Mouse (Mus musculus) myocyte (in vitro differentiated cells): Measurements from ENCODE around the gene Kcng3. TPM values are rescaled to one million over a fixed set of nuclear protein-coding genes. Genes with fewer than 3 reads are reported as not detected.

Experiments
- H3K27me3 ChIP-seq: one replicate; pipeline ENCODE4 v1.6.1; 2011; ENCODE audit not compliant: control insufficient read depth, insufficient read depth, insufficient read length
- H3K36me3 ChIP-seq: one replicate; pipeline ENCODE4 v1.6.1; 2011; ENCODE audit not compliant: control insufficient read depth, insufficient read depth
- H3K4me2 ChIP-seq: one replicate; pipeline ENCODE4 v1.6.1; 2011; ENCODE audit warnings: low read depth, control low read depth
- H3K4me3 ChIP-seq: one replicate; pipeline ENCODE4 v1.5.1; 2011; ENCODE audit warnings: mild to moderate bottlenecking, control low read depth, moderate library complexity
- H3K79me2 ChIP-seq: one replicate; pipeline ENCODE4 v1.6.1; 2011; ENCODE audit not compliant: control insufficient read depth, insufficient read depth
- H3ac ChIP-seq: one replicate; pipeline ENCODE4 v1.6.1; 2011; ENCODE audit not compliant: control insufficient read depth, insufficient read length
- CEBPB ChIP-seq: IDR thresholded peaks from 2 replicates; pipeline ENCODE4 v1.6.1; 2011; ENCODE audit warnings: mild to moderate bottlenecking, moderate library complexity; ENCODE audit not compliant: poor library complexity, insufficient read depth, severe bottlenecking
- E2F4 ChIP-seq: IDR thresholded peaks from one replicate; pipeline ENCODE4 v1.6.1; 2011; ENCODE audit warnings: mild to moderate bottlenecking, control low read depth, moderate library complexity; ENCODE audit not compliant: insufficient read depth
- MAX ChIP-seq: IDR thresholded peaks from one replicate; pipeline ENCODE4 v1.6.1; 2011; ENCODE audit warnings: low read depth, mild to moderate bottlenecking, control low read depth
- MYOD1 ChIP-seq, 3 experiments: IDR thresholded peaks; one replicate each; pipeline ENCODE4 v1.6.1; 2011; ENCODE audit warnings: control low read depth in 2 of 3, low read depth in 2 of 3, mild to moderate bottlenecking in 2 of 3, moderate library complexity in 1 of 3; ENCODE audit not compliant: insufficient read length in 2 of 3, control insufficient read depth in 1 of 3
- MYOG ChIP-seq, 3 experiments: IDR thresholded peaks; one replicate each; pipeline ENCODE4 v1.6.1; 2011; ENCODE audit warnings: control low read depth in 2 of 3, low read depth in 2 of 3, mild to moderate bottlenecking in 2 of 3; ENCODE audit not compliant: insufficient read length in 2 of 3, control insufficient read depth in 1 of 3, insufficient read depth in 1 of 3
- POLR2A ChIP-seq: IDR thresholded peaks from one replicate; pipeline ENCODE4 v1.6.1; 2011; ENCODE audit warnings: low read depth, mild to moderate bottlenecking, control low read depth, moderate library complexity; ENCODE audit not compliant: insufficient read length
- POLR2AphosphoS2 ChIP-seq: IDR thresholded peaks from one replicate; pipeline ENCODE4 v1.6.1; 2011; ENCODE audit warnings: low read depth, control low read depth; ENCODE audit not compliant: insufficient read length
- REST ChIP-seq: IDR thresholded peaks from one replicate; pipeline ENCODE4 v1.6.1; 2011; ENCODE audit warnings: mild to moderate bottlenecking, control low read depth, moderate library complexity; ENCODE audit not compliant: insufficient read depth, insufficient read length
- SRF ChIP-seq: IDR thresholded peaks from one replicate; pipeline ENCODE4 v1.6.1; 2011; ENCODE audit warnings: low read depth; ENCODE audit not compliant: control insufficient read depth, insufficient read length
- TCF12 ChIP-seq: IDR thresholded peaks from one replicate; pipeline ENCODE4 v1.6.1; 2011; ENCODE audit warnings: mild to moderate bottlenecking, control low read depth; ENCODE audit not compliant: poor library complexity, insufficient read depth, severe bottlenecking
- TCF3 ChIP-seq: IDR thresholded peaks from one replicate; pipeline ENCODE4 v1.6.1; 2011; ENCODE audit warnings: low read depth, control low read depth; ENCODE audit not compliant: insufficient read length
- USF1 ChIP-seq: IDR thresholded peaks from one replicate; pipeline ENCODE4 v1.6.1; 2011; ENCODE audit warnings: low read depth, mild to moderate bottlenecking, control low read depth, moderate library complexity
- polyA plus RNA-seq: library from polyadenylated mRNA; unstranded; fragments of >200 nt; fragmentation: generic; extraction: Trizol; gene quantifications from one replicate; pipeline ENCODE4 v1.2.1, GENCODE M21; 2012; ENCODE audit warnings: missing spikeins

Gene Kcng3
- polyA plus RNA-seq, 1 experiment: not detected

GRCm38 (mm10) chr17:83654651-83655136, 23.0 kb upstream of the Kcng3 start:
- TF ChIP-seq CEBPB (no peak), E2F4 (no peak), USF1 (no peak), SRF (no peak), REST (no peak), MAX (no peak), POLR2A (no peak), TCF12 (no peak), TCF3 (no peak), MYOG (IDR thresholded peaks at IDR 0.05; ENCODE audit: control insufficient read depth in 1 of 3, insufficient read depth in 1 of 3, insufficient read length in 2 of 3, low read depth in 2 of 3) (no peak), POLR2AphosphoS2 (no peak), MYOD1 (IDR thresholded peaks at IDR 0.05; ENCODE audit: control insufficient read depth in 1 of 3, insufficient read length in 2 of 3, low read depth in 2 of 3) (no peak)

GRCm38 (mm10) chr17:83653635-83654034, 21.9 kb upstream of the Kcng3 start:
- TF ChIP-seq POLR2AphosphoS2: no peak
- TF ChIP-seq MAX: no peak
- TF ChIP-seq TCF12: no peak
- TF ChIP-seq MYOD1 (IDR thresholded peaks at IDR 0.05; ENCODE audit: control insufficient read depth in 1 of 3, insufficient read length in 2 of 3, low read depth in 2 of 3): no peak
- TF ChIP-seq MYOG (IDR thresholded peaks at IDR 0.05; ENCODE audit: control insufficient read depth in 1 of 3, insufficient read depth in 1 of 3, insufficient read length in 2 of 3, low read depth in 2 of 3): no peak
- TF ChIP-seq E2F4: no peak
- no peak for TF ChIP-seq SRF
- no peak for TF ChIP-seq POLR2A
- TF ChIP-seq USF1: no peak
- no peak for TF ChIP-seq REST
- TF ChIP-seq CEBPB: no peak
- no peak for TF ChIP-seq TCF3
- no peak overlapping the region for H3ac ChIP-seq
- no peak overlapping the region for H3K4me2 ChIP-seq
- no peaks in the 10 kb centered on the region for H3K27me3 ChIP-seq
- H3K36me3 ChIP-seq: no peaks in the 10 kb centered on the region
- no peak overlapping the region for H3K4me3 ChIP-seq
- no peaks in the 10 kb centered on the region for H3K79me2 ChIP-seq

More at GRCm38 (mm10) chr17:83654651-83655136, 23.0 kb upstream of the Kcng3 start:
- Histone ChIP-seq H3K79me2 (no peaks in the 10 kb centered on the region), H3K27me3 (no peaks in the 10 kb centered on the region), H3K4me2 (no peak overlapping the region), H3K4me3 (no peak overlapping the region), H3ac (no peak overlapping the region), H3K36me3 (no peaks in the 10 kb centered on the region)

GRCm38 (mm10) chr17:83650932-83651682, 19.4 kb upstream of the Kcng3 start:
- H3K27me3 ChIP-seq: no peaks in the 10 kb centered on the region
- no peak overlapping the region for H3K4me2 ChIP-seq
- TF ChIP-seq REST (no peak), USF1 (no peak), POLR2A (no peak), CEBPB (no peak), SRF (no peak), MAX (no peak), MYOD1 (IDR thresholded peaks at IDR 0.05; ENCODE audit: control insufficient read depth in 1 of 3, insufficient read length in 2 of 3, low read depth in 2 of 3) (no peak), E2F4 (no peak), TCF3 (no peak), TCF12 (no peak), MYOG (IDR thresholded peaks at IDR 0.05; ENCODE audit: control insufficient read depth in 1 of 3, insufficient read depth in 1 of 3, insufficient read length in 2 of 3, low read depth in 2 of 3) (no peak), POLR2AphosphoS2 (no peak)
- no peaks in the 10 kb centered on the region for H3K36me3 ChIP-seq
- H3K79me2 ChIP-seq: no peaks in the 10 kb centered on the region
- no peak overlapping the region for H3K4me3 ChIP-seq
- no peak overlapping the region for H3ac ChIP-seq

- Histone ChIP-seq H3K79me2 (no peaks in the 10 kb centered on the region), H3ac (no peak overlapping the region), H3K4me3 (no peak overlapping the region), H3K4me2 (no peak overlapping the region), H3K27me3 (no peaks in the 10 kb centered on the region), H3K36me3 (no peaks in the 10 kb centered on the region)
- no peak for TF ChIP-seq E2F4
- no peak for TF ChIP-seq SRF
- TF ChIP-seq MAX: no peak
- no peak for TF ChIP-seq TCF12
- TF ChIP-seq USF1: no peak
- no peak for TF ChIP-seq CEBPB
- no peak for TF ChIP-seq MYOG (IDR thresholded peaks at IDR 0.05; ENCODE audit: control insufficient read depth in 1 of 3, insufficient read depth in 1 of 3, insufficient read length in 2 of 3, low read depth in 2 of 3)
- no peak for TF ChIP-seq POLR2A
- no peak for TF ChIP-seq MYOD1 (IDR thresholded peaks at IDR 0.05; ENCODE audit: control insufficient read depth in 1 of 3, insufficient read length in 2 of 3, low read depth in 2 of 3)
- no peak for TF ChIP-seq TCF3
- TF ChIP-seq POLR2AphosphoS2: no peak
- no peak for TF ChIP-seq REST
Measured at GRCm38 (mm10) chr17:83649986-83650385, 18.3 kb upstream of the Kcng3 start.
